Mouse (Mus musculus): Measurements from ENCODE around the gene H2-K1. TPM values are rescaled to one million over a fixed set of nuclear protein-coding genes. Genes with fewer than 3 reads are reported as not detected.
A peak's percentile ranks its signal among the peaks of the same experiment; 100 is the strongest.

Gene H2-K1
- total RNA-seq, 2 experiments from 2014 or later: 20.7 to 22.5 TPM

DNA sequence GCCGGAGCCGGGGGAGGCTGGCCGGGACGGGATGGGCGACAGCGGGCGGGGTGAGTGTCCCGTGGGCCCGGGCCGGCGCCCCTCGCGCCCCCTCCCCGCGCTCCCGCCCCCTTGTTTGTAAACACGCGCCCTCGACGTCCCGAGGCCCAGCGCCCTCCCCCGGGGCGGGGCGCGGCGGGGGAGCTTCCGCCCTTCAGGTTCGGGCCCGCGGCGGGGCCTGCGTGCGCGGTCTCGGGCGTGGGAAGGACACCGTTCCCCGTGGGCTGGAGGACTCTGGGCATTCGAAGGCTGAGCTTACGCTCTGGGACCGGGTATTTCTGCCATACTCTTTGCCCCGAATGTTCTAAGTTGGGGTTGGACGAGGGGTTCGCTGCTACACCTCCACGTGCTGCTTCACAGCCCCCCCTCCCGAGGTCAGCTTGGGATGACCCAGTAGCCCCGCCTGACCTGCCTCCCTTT is 32.1 kb upstream of the H2-K1 start:
- H3K4me3 ChIP-seq: peak overlapping the region; percentile 84
- DNase-seq (ENCODE audit: low spot score in 2 of 2): peak in 1 of 2 experiments; percentile 51
- peak overlapping the region; percentile 99 for H3K27ac ChIP-seq
- TF ChIP-seq CTCF (conservative IDR thresholded peaks at IDR 0.05): no peak

DNA sequence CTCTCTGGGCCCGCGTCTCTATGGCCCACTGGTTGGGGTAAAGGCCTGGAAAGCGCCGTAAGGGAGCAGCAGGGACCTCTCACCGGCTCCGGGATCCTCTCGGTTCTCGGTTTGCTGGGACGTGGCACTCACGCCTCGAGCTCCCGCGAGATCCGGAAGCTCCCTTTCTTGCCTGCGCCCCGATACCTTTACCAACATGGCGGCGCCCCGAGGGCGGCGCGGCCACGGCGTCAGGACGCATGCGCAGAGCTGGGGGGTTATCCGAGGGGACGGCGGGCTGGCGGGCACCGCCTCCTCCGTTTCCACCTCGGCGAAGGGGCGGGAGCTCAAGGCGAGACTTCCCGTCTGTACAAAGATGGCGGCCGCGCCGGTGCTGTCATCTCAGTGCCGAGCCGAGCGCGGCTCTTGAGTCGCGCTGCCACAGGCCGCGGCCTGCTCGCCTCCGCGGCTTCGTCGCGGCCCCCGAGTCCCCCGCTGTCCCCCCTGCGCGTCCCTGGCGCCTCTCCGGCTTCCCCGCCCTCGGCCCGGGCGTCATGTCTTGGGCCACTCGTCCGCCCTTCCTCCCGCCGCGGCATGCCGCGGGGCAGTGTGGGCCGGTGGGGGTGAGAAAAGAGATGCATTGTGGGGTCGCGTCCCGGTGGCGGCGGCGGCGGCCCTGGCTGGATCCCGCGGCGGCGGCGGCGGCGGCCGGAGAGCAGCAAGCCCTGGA is 31.5 kb upstream of the H2-K1 start, which contains the start of the genes Slc39a7 and Rxrb:
Slc39a7 (minus strand) TSS at position 218 of the 709 bp plus-strand sequence.
Rxrb (plus strand) TSS at position 348 of the 709 bp plus-strand sequence.
- Histone ChIP-seq H3K27ac (peak within 1 kb of the TSS; percentile 99), H3K4me3 (peak within 1 kb of the TSS; percentile 84)
- no peak for TF ChIP-seq CTCF (conservative IDR thresholded peaks at IDR 0.05)
- peak; percentile 98 to 99 for DNase-seq (ENCODE audit: low spot score in 2 of 2)

DNA sequence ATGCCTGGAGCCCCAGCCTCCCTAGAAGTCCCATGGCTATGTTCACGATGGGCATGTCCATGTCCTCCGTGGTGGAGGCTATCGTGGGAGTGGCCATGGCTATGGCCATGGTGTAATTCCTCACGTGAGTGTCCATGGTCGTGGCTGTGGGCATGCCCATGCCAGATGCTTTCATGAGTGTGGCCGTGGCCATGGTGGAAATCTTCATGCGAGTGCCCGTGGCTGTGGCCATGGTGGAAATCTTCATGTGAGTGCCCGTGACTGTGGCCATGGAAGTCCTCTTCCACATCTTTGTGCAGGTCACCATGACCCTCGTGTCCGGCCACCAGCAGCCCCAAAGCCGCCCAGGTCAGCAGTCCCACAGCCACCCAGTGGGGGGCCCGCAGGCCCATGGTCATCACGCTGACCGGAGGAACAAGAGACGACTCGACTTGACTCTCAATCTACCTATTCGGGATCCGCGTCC is 30.7 kb upstream of the H2-K1 start:
- TF ChIP-seq CTCF (conservative IDR thresholded peaks at IDR 0.05): peak; percentile 29
- Histone ChIP-seq H3K4me3 (peak overlapping the region; percentile 84), H3K27ac (peak overlapping the region; percentile 99)
- no peak for DNase-seq (ENCODE audit: low spot score in 2 of 2)

DNA sequence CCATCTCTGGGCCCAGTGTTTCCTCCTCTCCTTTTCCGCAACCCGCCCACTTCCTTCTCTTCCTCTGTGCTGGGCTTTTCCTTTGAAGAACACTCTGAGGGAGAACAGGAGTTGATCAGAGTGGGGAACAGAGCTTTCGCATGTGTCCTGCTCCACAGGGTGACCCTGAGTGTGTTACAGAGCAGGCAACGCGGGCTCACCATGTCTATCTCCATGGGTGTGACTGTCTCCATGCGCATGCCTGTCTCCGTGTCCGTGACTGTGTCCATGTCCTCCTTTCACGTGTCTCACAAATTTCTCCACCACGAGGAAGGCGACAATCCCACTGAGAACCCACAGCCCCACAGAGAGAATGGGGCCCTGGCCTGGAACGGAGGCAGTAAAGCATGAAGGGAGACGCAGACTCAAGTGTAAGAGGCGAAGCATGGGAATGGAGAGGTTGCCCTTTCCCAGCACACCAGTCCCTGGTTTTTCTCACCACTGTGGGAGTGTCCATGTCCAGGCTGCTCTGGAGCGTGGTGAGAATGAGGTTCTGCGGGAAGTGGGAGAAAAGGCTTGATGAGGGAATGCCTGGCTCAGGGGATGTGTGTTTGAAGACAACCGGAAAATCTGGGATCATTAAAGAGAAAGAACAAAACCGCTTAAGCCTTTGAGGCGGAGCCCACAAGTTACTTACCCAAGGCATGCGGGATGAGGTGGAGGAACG is 29.9 kb upstream of the H2-K1 start:
- no peak for DNase-seq (ENCODE audit: low spot score in 2 of 2)
- H3K27ac ChIP-seq: peak overlapping the region; percentile 99; the same call in 1 of the 2 replicates
- H3K4me3 ChIP-seq: peak overlapping the region; percentile 84
- TF ChIP-seq CTCF (conservative IDR thresholded peaks at IDR 0.05): no peak

DNA sequence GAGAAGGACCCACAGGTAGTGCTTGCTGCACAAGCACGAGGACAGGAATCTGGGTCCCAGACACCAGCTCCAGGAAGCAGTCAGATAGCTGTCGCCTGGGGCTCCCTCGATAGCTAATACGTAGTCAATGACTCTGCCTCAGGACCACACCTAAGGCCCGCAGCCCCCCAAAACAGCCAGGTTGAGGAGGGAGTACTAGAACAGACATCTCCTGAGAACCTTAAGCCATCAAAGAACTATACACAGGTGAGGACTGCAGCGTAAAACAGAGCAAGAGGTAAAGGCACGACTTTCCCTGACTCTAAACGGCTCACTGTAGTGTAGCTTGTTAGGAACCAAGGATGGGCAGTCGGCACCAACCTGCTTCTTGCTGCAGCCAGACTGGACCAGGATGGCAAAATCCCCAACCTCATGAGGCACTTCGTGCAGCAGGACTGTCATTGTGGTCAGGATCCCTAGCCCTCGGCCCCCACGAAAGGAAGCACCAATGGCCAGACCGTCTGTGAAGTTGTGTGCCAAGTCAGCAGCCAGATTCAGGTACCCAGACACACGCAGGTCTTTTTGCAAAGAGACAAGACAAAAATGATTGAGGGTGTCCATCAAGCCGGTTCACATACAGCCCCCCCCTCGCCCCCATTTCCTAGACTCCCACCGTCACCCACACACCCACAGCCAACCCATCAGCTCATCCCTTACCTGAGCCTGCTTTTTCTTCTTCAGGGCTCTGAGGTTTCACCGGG is 29.2 kb upstream of the H2-K1 start:
- no peak for TF ChIP-seq CTCF (conservative IDR thresholded peaks at IDR 0.05)
- H3K4me3 ChIP-seq: no peak overlapping the region
- no peak overlapping the region for H3K27ac ChIP-seq
- DNase-seq (ENCODE audit: low spot score in 2 of 2): no peak

DNA sequence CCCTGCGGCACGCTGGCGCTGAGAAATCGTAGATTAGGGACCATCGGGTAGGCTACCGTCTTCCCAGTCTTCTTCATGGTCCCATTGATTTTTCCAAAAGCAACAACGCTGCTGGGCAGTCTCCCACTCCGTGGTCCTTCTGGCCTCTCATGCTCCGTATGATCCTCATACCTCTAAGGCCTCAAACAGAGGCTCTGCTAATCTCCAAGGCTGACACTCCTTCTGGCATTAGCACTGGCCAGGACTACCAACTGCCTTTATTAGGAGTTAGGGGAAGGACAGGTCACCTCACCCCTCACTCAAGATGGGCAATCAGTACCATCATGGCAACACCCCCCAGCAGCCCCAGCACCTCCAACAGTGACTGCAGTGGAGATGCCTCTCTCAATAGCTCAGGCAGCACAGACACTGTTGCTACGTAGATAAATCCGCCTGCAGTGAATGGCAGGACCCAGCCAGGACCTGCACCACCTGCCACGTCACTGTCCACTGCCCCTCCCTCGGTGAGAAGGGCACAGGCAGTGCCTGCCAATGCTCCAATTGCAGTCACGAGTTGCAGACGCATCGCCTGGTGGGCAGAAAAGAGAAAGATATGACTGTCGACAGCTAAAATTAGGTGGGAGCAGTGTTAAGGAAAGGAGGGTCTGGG is 28.5 kb upstream of the H2-K1 start:
- TF ChIP-seq CTCF (conservative IDR thresholded peaks at IDR 0.05): no peak
- H3K27ac ChIP-seq: no peak overlapping the region; the same call in 1 of the 2 replicates

DNA sequence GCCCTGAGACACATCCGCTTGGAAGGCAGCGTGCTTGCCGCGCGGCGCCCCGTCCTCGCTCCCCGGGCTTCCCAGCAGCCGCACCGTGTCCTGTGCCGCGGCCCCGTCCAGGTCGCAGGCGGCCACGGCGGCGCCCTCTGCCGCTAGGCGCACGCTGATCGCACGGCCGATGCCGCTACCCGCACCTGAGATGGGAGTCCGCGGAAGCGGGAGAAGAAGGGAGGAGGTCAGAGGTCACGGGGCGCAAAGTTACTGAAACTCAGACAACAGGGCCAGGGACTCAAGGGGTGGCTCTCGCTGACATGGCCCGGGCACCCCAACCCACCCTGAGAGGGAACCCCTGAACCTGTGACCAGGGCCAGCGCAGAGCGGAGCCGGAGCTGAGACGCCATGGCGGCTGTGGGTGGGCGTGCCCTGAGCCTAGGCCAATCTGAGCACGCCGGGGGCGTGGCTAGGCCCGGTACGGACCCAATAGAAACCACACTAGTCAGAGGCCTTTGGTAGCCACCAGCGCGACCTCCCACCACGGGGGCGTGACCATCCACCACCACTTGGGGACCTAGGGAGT is 27.6 kb upstream of the H2-K1 start, which contains the start of gene H2-Ke6:
H2-Ke6 (minus strand) TSS at position 405 of the 568 bp plus-strand sequence.
- peak within 1 kb of the TSS; percentile 81 for H3K4me3 ChIP-seq
- H3K27ac ChIP-seq: peak within 1 kb of the TSS; percentile 90
- peak; percentile 28; the same call in 1 of the 2 replicates for TF ChIP-seq CTCF (conservative IDR thresholded peaks at IDR 0.05)
- DNase-seq (ENCODE audit: low spot score in 2 of 2): peak; percentile 91 to 94

More for the DNA sequence above, 28.5 kb upstream of the H2-K1 start:
- peak overlapping the region; percentile 81; the same call in 1 of the 2 replicates for H3K4me3 ChIP-seq
- DNase-seq (ENCODE audit: low spot score in 2 of 2): no peak

DNA sequence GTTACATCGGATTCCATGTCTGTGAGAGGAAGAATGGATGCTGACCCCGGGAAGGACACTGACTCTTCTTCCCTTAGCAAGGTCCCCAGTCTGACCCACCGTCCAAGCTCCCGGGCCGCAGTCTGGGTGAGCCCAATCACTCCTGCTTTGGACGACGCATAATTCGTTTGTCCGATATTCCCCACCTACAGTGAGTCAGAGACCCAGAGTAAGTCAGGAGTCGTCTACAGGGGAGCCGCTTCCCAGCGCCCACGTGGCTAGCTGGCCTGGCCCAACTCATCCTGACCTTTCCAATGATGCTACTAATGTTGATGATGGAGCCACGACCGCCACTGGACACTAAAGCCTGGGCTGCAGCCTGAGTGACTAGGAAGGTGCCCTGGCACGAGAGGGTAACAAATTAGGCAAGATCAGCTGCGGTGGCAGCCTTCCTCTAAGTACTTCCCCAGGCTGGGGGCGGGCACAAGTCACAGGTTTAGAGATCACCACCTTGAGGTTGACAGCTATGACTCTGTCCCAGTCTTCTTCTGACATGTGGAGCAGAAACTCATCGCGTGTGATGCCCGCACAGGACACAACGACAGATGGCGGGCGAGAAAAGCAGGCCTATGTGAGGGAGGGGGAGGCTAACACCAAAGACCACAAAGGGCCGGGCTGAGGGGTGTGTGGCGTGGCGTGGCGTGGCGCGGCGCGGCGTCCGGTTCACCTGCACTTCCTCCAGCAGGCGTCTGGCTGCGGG is 26.9 kb upstream of the H2-K1 start:
- Histone ChIP-seq H3K27ac (peak overlapping the region; percentile 90), H3K4me3 (peak overlapping the region; percentile 81)
- DNase-seq (ENCODE audit: low spot score in 2 of 2): no peak
- TF ChIP-seq CTCF (conservative IDR thresholded peaks at IDR 0.05): no peak

DNA sequence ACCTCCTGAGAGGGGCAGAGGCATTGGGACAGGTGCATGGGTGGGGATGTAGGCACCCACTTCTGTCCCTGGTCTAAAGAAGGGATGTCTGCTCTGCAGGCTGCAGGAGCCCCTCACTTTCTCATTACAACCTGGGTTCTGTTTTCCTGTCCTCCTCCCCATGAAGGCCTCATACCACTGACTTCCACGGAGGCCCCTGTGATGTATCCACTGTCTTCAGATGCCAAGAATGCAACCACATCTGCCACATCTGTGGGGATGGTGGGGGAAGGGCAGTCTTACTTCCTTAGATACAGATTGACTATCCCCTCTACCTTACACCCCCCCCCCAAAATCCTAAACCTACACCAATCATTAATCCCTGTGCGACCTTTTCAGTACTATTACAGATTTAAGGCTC is 26.1 kb upstream of the H2-K1 start:
- Histone ChIP-seq H3K27ac (peak overlapping the region; percentile 40), H3K4me3 (no peak overlapping the region)
- no peak for DNase-seq (ENCODE audit: low spot score in 2 of 2)
- no peak for TF ChIP-seq CTCF (conservative IDR thresholded peaks at IDR 0.05)

DNA sequence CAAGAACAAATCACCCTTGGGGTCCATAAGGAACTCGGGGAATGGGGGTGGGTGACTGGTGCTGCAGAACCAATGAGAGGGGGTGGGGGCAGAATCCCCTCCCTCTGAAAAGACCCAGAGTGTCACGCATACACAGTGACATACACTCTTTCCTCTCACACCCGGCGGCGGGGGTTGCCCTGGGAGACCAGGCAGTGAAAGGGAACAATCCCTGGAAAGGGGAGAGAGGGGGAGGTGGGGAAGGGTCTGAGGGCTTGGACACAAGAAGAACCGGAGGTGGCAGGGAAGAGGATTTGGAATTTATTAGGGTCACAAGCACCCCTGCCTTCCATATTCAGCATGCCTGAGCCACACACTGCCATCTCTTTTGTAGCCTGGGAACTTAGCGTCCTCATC is 25.6 kb upstream of the H2-K1 start:
- DNase-seq (ENCODE audit: low spot score in 2 of 2): no peak
- TF ChIP-seq CTCF (conservative IDR thresholded peaks at IDR 0.05): no peak
- Histone ChIP-seq H3K4me3 (no peak overlapping the region), H3K27ac (peak overlapping the region; percentile 40)
